Mouse (Mus musculus) kidney, adult 2 months (tissue): ENCODE measurements around the gene Cep162. TPM values are rescaled to one million over a fixed set of nuclear protein-coding genes. Genes with fewer than 3 reads are reported as not detected.

Experiments
- DNase-seq: peaks from one replicate; pipeline ENCODE4 v3.0.0; 2021
- H3K27ac ChIP-seq: fragments of 200-500 bp; 2 replicates; pipeline ENCODE4 v1.5.1; 2012; ENCODE audit warnings: low read depth, low read length, control low read depth, inconsistent platforms; ENCODE audit not compliant: insufficient read depth
- H3K27me3 ChIP-seq: fragments of 200-500 bp; replicated peaks from 2 replicates; pipeline ENCODE4 v1.6.1; 2012; ENCODE audit warnings: mild to moderate bottlenecking, moderate library complexity, low read length, inconsistent platforms; ENCODE audit not compliant: control insufficient read depth, insufficient read depth
- H3K36me3 ChIP-seq: fragments of 200-500 bp; 2 replicates; pipeline ENCODE4 v1.6.1; 2012; ENCODE audit warnings: mild to moderate bottlenecking, moderate library complexity, low read length, inconsistent platforms; ENCODE audit not compliant: control insufficient read depth, insufficient read depth
- H3K4me1 ChIP-seq: fragments of 200-500 bp; 2 replicates; pipeline ENCODE4 v1.6.1; 2011; ENCODE audit warnings: low read length; ENCODE audit not compliant: control insufficient read depth, insufficient read depth
- H3K4me3 ChIP-seq: fragments of 200-500 bp; 2 replicates; pipeline ENCODE4 v1.5.1; 2011; ENCODE audit warnings: mild to moderate bottlenecking, low read depth, low read length, control low read depth; ENCODE audit not compliant: insufficient read depth
- CTCF ChIP-seq: fragments of 200-500 bp; conservative IDR thresholded peaks from 2 replicates; pipeline ENCODE4 v1.5.1; 2011; ENCODE audit warnings: low read depth, mild to moderate bottlenecking, control low read depth, low read length, moderate library complexity, mixed read lengths; ENCODE audit not compliant: insufficient read depth, insufficient read length
- POLR2A ChIP-seq: fragments of 200-500 bp; IDR thresholded peaks from one replicate; pipeline ENCODE4 v1.6.1; 2011; ENCODE audit warnings: low read depth, low read length, control low read depth
- WGBS: fragments of 180-500 bp; shearing (Covaris S2); methylation state at CpG from one replicate; pipeline ENCODE4 v1.1.7; 2018; 5-methylcytosine and 5-hydroxymethylcytosine counted together
- polyA plus RNA-seq: library from polyadenylated mRNA; depleted of rRNA; stranded (reverse); fragments of >200 nt; gene quantifications from 2 replicates; pipeline ENCODE4 v1.2.3, GENCODE M21; 2012; rRNA removed

Cep162 gene
- polyA plus RNA-seq: 1.5 and 1.6 TPM in 2 replicates

DNA sequence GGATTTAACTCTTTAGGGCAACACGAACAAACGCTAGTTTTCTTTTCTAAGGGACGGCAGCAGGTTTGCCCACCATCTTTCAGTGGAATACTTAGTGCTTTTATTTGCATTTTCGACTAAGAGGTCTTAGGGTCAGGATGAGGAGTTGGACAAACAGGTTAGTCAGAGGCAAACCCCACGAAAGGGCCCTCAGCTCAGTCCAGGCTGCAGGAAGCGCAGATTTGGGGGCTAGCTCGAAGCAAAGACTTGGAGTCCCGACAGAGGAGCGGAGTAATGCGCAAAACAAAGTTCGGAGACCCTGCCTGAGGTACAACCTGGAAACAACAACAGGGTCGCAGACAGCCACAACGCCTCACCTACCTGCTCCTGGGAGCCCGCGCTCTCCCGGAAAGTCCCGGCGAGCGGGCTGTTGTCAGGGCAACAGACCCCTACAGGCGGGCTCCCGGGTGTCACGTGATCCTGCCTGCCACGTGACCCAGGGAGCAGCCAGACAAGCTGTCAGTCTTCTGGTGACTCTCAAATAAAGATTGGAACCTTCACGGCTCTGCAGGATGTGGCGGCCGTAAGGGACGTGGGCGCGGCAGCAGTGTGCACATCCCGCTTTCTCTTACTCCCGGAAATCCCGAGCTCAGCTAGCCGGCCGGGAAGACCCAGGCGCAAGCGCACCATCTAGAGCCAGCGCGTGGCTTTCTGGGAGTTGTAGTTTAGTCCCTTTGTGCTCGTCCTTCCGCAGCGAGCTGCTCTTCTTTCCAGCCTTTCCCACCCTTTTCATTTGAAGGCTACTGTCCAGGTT, at the start of gene Cep162:
Gene Cep162, minus strand, starts transcription at position 634 of the 793 bp plus-strand sequence.
- no peaks in the 10 kb centered on the region for H3K27me3 ChIP-seq
- DNase-seq: peak; percentile 93
- H3K4me3 ChIP-seq: peak within 1 kb of the TSS; percentile 85
- WGBS: under 1% methylated on average over 41 of the region's 41 CpGs
- TF ChIP-seq POLR2A (no peak), CTCF (0 out of 2 replicates have a peak, but pooled peaks have one; percentile 5)
- H3K4me1 ChIP-seq: no peaks in the 10 kb centered on the region
- peak within 1 kb of the TSS; percentile 47; the same call in 1 of the 2 replicates for H3K27ac ChIP-seq
- no peaks in the 10 kb centered on the region for H3K36me3 ChIP-seq

DNA sequence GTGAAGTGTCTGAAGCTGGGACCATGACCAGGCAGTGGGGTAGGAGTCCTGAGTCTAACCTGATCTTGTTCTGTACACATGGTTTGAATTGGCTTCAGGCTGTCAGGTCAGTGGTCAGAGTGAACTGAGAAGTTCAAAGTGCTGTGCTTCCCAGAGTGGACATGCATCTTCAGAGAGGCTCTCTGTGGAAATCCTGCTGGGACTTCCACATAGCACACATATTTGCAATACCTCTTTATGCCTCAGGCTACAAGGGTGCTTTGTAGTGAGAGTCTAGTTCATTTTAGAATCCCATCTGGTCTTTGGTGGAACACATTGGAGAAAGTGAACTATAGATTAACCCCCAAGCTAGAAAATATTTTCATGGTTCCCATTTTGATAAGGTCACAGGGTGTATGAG, 47.9 kb upstream of the Cep162 start:
- Histone ChIP-seq H3K36me3 (no peaks in the 10 kb centered on the region), H3K27ac (no peak overlapping the region), H3K4me3 (no peak overlapping the region), H3K27me3 (no peaks in the 10 kb centered on the region), H3K4me1 (no peaks in the 10 kb centered on the region)
- TF ChIP-seq POLR2A: no peak
- TF ChIP-seq CTCF: no peak
- DNase-seq: no peak

- no peak overlapping the region for H3K27ac ChIP-seq
- H3K27me3 ChIP-seq: no peaks in the 10 kb centered on the region
- H3K4me1 ChIP-seq: no peaks in the 10 kb centered on the region
- TF ChIP-seq CTCF (no peak), POLR2A (no peak)
- DNase-seq: no peak
- no peaks in the 10 kb centered on the region for H3K36me3 ChIP-seq
- WGBS: 18% methylated on average over 12 of the region's 12 CpGs
- no peak overlapping the region for H3K4me3 ChIP-seq
Observed at GRCm38 (mm10) chr9:87298900-87299299, 43.6 kb upstream of the Cep162 start.

DNA sequence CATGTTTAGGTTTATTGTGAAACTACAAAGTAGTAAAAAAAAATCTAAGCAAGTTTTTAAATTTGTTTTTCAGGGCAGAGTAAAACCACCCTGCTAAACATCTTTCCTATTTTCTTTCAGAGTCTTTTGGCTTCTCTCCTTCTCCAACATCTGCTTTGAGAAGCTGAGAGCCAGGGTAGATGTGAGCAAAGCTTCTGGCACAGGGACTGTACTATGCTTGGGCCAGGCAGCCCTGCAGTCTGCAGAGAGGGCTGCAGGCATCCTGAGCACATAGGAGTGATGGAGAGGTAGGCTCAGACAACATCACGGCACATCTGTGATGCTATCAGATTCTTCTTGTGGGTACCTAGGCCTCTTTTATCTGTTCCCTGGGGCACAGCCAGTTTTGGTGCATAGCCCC, 42.2 kb upstream of the Cep162 start:
- H3K27me3 ChIP-seq: no peaks in the 10 kb centered on the region
- H3K4me3 ChIP-seq: no peak overlapping the region
- 70% methylated on average over 1 of the region's 1 CpGs for whole genome bisulfite sequencing
- H3K27ac ChIP-seq: no peak overlapping the region
- H3K36me3 ChIP-seq: no peaks in the 10 kb centered on the region
- TF ChIP-seq POLR2A (no peak), CTCF (no peak)
- no peaks in the 10 kb centered on the region for H3K4me1 ChIP-seq
- no peak for DNase-seq

DNA sequence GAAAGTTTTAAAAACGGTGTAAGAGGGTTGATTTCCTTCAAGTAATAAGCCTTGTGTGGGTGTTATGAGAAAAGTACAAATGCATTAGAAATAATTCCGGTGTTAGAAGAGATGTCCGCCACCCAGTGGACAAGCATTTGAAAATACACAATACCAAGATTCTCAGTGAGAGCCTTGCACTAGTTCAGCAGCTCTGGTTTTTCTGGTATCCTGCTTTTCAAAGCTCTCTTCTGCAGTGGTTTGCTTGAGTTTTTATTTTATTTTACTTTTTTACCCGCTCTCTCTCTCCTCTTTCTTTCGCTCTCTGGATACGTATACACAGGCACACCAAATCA, 327 bp upstream of the Cep162 start:
- Histone ChIP-seq H3K27me3 (no peaks in the 10 kb centered on the region), H3K27ac (no peak overlapping the region), H3K36me3 (no peaks in the 10 kb centered on the region), H3K4me1 (no peaks in the 10 kb centered on the region), H3K4me3 (peak overlapping the region; percentile 85)
- 22% methylated on average over 6 of the region's 6 CpGs for WGBS
- no peak for DNase-seq
- TF ChIP-seq POLR2A: no peak
- no peak for TF ChIP-seq CTCF

DNA sequence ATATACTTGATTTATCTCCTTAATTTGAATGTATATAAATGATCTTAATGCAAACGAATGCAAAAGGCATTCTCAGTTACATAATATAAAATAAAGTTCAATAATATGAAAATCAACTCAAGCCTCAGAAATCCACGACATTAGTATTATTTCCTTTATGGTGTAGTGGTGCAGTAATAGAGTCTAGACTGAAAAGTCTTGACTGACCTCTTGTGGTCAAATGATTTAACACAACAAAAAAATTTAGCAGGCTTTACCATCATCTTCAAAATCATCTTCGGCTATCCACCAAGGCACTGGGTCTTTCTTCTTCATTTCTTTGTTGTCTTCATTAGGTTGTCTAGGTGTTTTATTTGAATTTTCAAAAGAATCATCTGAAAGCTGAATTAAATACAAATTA, 7.2 kb downstream of the Cep162 start:
- Histone ChIP-seq H3K27ac (no peak overlapping the region), H3K27me3 (no peaks in the 10 kb centered on the region), H3K4me1 (no peaks in the 10 kb centered on the region), H3K4me3 (no peak overlapping the region), H3K36me3 (peaks cover 3% of the 10 kb centered on the region)
- peak; percentile 19 for DNase-seq
- 38% methylated on average over 3 of the region's 3 CpGs for WGBS
- TF ChIP-seq POLR2A: no peak
- TF ChIP-seq CTCF: no peak

GRCm38 (mm10) chr9:87247678-87248077, 7.7 kb downstream of the Cep162 start:
- WGBS: 93% methylated on average over 1 of the region's 1 CpGs
- Histone ChIP-seq H3K27me3 (no peaks in the 10 kb centered on the region), H3K4me3 (no peak overlapping the region), H3K4me1 (no peaks in the 10 kb centered on the region), H3K27ac (no peak overlapping the region), H3K36me3 (peaks cover 3% of the 10 kb centered on the region)
- no peak for TF ChIP-seq POLR2A
- TF ChIP-seq CTCF: no peak
- DNase-seq: no peak
